ENCODE assay signal across 21 mouse cellular contexts in the genomic region with DNA sequence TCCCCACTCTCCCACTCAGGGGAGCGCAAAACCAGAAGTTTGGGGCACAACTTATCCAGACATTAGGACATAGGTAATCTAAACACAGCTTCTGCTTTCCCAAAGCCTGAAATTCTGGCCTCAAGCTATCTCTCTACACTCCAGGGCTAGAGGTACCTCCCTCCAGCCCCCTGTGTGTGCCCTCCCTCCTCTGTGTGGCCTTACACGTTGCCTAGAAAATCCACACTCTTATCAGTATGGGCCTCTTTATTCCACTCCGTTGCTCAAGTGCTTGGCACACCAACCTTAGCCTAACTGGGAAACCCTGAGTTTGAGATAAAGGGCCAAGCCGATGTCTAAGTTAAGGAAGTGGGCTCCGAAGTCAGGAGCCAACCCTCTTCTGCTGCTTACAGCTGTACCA. TPM values are rescaled to one million over a fixed set of nuclear protein-coding genes. Genes with fewer than 3 reads are reported as not detected.
DNase-seq lines count a peak whose midpoint lies in the region; ATAC-seq and TF ChIP-seq lines count a peak whose summit lies in the region.
"Had no signal": no experiment of that assay in that cellular context is flagged by ENCODE, and none has a peak within 500 bp of the region (broad histone marks: within the 10 kb centered on the region; RNA-seq: fewer than 3 reads in every experiment).

No protein-coding gene starts in this region.

- WGBS in hindbrain, embryonic 10.5 days: 7% methylated on average over 5 of the region's 5 CpGs
- WGBS in hindbrain, embryonic 16.5 days: 11% methylated on average over 5 of the region's 5 CpGs
- WGBS in lung, embryonic 16.5 days: 7% methylated on average over 5 of the region's 5 CpGs
- 8% methylated on average over 5 of the region's 5 CpGs for WGBS in lung, adult 2 months
- WGBS in stomach, embryonic 14.5 days: 12% methylated on average over 5 of the region's 5 CpGs
- WGBS in stomach, postnatal 0 days: 14% methylated on average over 5 of the region's 5 CpGs

- H3K27me3 ChIP-seq in hindbrain, embryonic 10.5 days (ENCODE audit: insufficient read depth, poor library complexity, severe bottlenecking): peaks cover 89% of the 10 kb centered on the region
- H3K27me3 ChIP-seq in hindbrain, embryonic 16.5 days (replicated peaks; ENCODE audit: control insufficient read depth, insufficient read depth, low read length): peaks cover 47% of the 10 kb centered on the region
- H3K27me3 ChIP-seq in lung, embryonic 16.5 days (ENCODE audit: control insufficient read depth, insufficient read depth, low read depth, low read length): peaks cover 70% of the 10 kb centered on the region
- peaks cover 47% of the 10 kb centered on the region for H3K27me3 ChIP-seq in stomach, embryonic 14.5 days (ENCODE audit: control insufficient read depth, insufficient read depth, low read length)
- peaks cover 17% of the 10 kb centered on the region for H3K27me3 ChIP-seq in stomach, postnatal 0 days (ENCODE audit: control insufficient read depth, insufficient read depth, low read length)

- no peak overlapping the region for H3K9ac ChIP-seq in hindbrain, embryonic 16.5 days (ENCODE audit: low read depth, low read length)
- no peak overlapping the region for H3K9ac ChIP-seq in lung, embryonic 16.5 days (ENCODE audit: low read length)
- no peak overlapping the region for H3K9ac ChIP-seq in stomach, embryonic 14.5 days (replicated peaks; ENCODE audit: low read depth, low read length)
- H3K9ac ChIP-seq in stomach, postnatal 0 days (ENCODE audit: low read length): no peak overlapping the region
- H3K9ac ChIP-seq: forebrain, embryonic 13.5 days; hindbrain, embryonic 15.5 days had no signal

- no peaks in the 10 kb centered on the region for H3K36me3 ChIP-seq in hindbrain, embryonic 10.5 days
- no peaks in the 10 kb centered on the region for H3K36me3 ChIP-seq in hindbrain, embryonic 16.5 days (ENCODE audit: control insufficient read depth, insufficient read depth, low read length)
- no peaks in the 10 kb centered on the region for H3K36me3 ChIP-seq in lung, embryonic 16.5 days (ENCODE audit: control insufficient read depth, insufficient read depth, low read length)
- H3K36me3 ChIP-seq in stomach, embryonic 14.5 days (ENCODE audit: control insufficient read depth, insufficient read depth, low read length): no peaks in the 10 kb centered on the region
- H3K36me3 ChIP-seq in stomach, postnatal 0 days (ENCODE audit: control insufficient read depth, insufficient read depth, low read length): no peaks in the 10 kb centered on the region
- H3K36me3 ChIP-seq: embryonic facial prominence, embryonic 10.5 days; hindbrain, embryonic 15.5 days had no signal

- no peak for TF ChIP-seq EP300 in stomach, postnatal 0 days (optimal IDR thresholded peaks at IDR 0.05)

- TF ChIP-seq CTCF in lung, adult 2 months (IDR thresholded peaks at IDR 0.05; ENCODE audit: insufficient read depth, low read length): no peak
- no peak for TF ChIP-seq CTCF in stomach, postnatal 0 days (IDR thresholded peaks at IDR 0.05; ENCODE audit: low read depth)

- TF ChIP-seq POLR2A in lung, adult 2 months (IDR thresholded peaks at IDR 0.05; ENCODE audit: borderline replicate concordance, extremely low read depth, low read depth, low read length): no peak

- no peaks in the 10 kb centered on the region for H3K9me3 ChIP-seq in hindbrain, embryonic 10.5 days
- H3K9me3 ChIP-seq in hindbrain, embryonic 16.5 days (ENCODE audit: control insufficient read depth, low read length): no peaks in the 10 kb centered on the region
- no peaks in the 10 kb centered on the region for H3K9me3 ChIP-seq in lung, embryonic 16.5 days (ENCODE audit: control insufficient read depth, low read length)
- no peaks in the 10 kb centered on the region for H3K9me3 ChIP-seq in stomach, embryonic 14.5 days (ENCODE audit: control insufficient read depth, low read depth, low read length)
- H3K9me3 ChIP-seq in stomach, postnatal 0 days (ENCODE audit: control insufficient read depth, low read length): no peaks in the 10 kb centered on the region
- H3K9me3 ChIP-seq: embryonic facial prominence, embryonic 10.5 days; forebrain, embryonic 13.5 days; hindbrain, embryonic 15.5 days had no signal

- no peak overlapping the region for H3K4me2 ChIP-seq in hindbrain, embryonic 16.5 days (ENCODE audit: low read length)
- no peak overlapping the region for H3K4me2 ChIP-seq in lung, embryonic 16.5 days (ENCODE audit: low read depth, low read length)
- no peak overlapping the region for H3K4me2 ChIP-seq in stomach, embryonic 14.5 days (replicated peaks; ENCODE audit: low read depth, low read length)
- H3K4me2 ChIP-seq in stomach, postnatal 0 days (replicated peaks; ENCODE audit: low read depth): no peak overlapping the region
- H3K4me2 ChIP-seq: forebrain, embryonic 13.5 days; hindbrain, embryonic 15.5 days had no signal

- peaks cover 35% of the 10 kb centered on the region for H3K4me1 ChIP-seq in hindbrain, embryonic 10.5 days (replicated peaks)
- H3K4me1 ChIP-seq in hindbrain, embryonic 16.5 days (ENCODE audit: control insufficient read depth, insufficient read depth, low read depth, low read length): peaks cover 17% of the 10 kb centered on the region
- H3K4me1 ChIP-seq in lung, embryonic 16.5 days (replicated peaks; ENCODE audit: control insufficient read depth, insufficient read depth, low read length): peaks cover 10% of the 10 kb centered on the region; the same call in 1 of the 2 replicates
- H3K4me1 ChIP-seq in lung, adult 2 months (ENCODE audit: control insufficient read depth, insufficient read depth, low read length): no peaks in the 10 kb centered on the region
- H3K4me1 ChIP-seq in stomach, embryonic 14.5 days (ENCODE audit: control insufficient read depth, insufficient read depth, low read length): peaks cover 5% of the 10 kb centered on the region; the same call in 1 of the 2 replicates
- no peaks in the 10 kb centered on the region; the same call in 1 of the 2 replicates for H3K4me1 ChIP-seq in stomach, postnatal 0 days (replicated peaks; ENCODE audit: control insufficient read depth, insufficient read depth)

- no peak overlapping the region for H3K4me3 ChIP-seq in hindbrain, embryonic 10.5 days
- no peak overlapping the region for H3K4me3 ChIP-seq in hindbrain, embryonic 16.5 days (ENCODE audit: low read length)
- no peak overlapping the region for H3K4me3 ChIP-seq in lung, embryonic 16.5 days (ENCODE audit: low read length)
- H3K4me3 ChIP-seq in lung, adult 2 months (replicated peaks; ENCODE audit: extremely low read depth, low read depth, low read length): no peak overlapping the region
- no peak overlapping the region for H3K4me3 ChIP-seq in stomach, embryonic 14.5 days (ENCODE audit: low read depth, low read length)
- no peak overlapping the region for H3K4me3 ChIP-seq in stomach, postnatal 0 days (ENCODE audit: low read depth, low read length)
- H3K4me3 ChIP-seq: embryonic facial prominence, embryonic 10.5 days; forebrain, embryonic 13.5 days; gastrocnemius, adult 2 months; hindbrain, embryonic 15.5 days had no signal

- ATAC-seq in hindbrain, embryonic 16.5 days: no peak
- peak; percentile 82 for ATAC-seq in lung, embryonic 16.5 days (ENCODE audit: low read depth)
- ATAC-seq in stomach, embryonic 14.5 days (ENCODE audit: insufficient number of reproducible peaks, insufficient read depth, low FRiP score, low read depth): peak; percentile 50; the same call in 1 of the 2 replicates
- no peak for ATAC-seq in stomach, postnatal 0 days (ENCODE audit: low FRiP score, low TSS enrichment)
- ATAC-seq: forebrain, embryonic 13.5 days; inflammation-experienced regulatory T-cells, adult 6 months had no signal

- DNase-seq in hindbrain, embryonic 10.5 days (ENCODE audit: low spot score): peak; percentile 10
- no peak for DNase-seq in lung, adult 2 months
- DNase-seq in stomach, postnatal 0 days (ENCODE audit: low spot score): no peak
- DNase-seq: adrenal gland, adult 2 months; adrenal gland, postnatal 25 days; cerebellum, adult 18-20 months; cerebellum, adult 9-11 months; cerebellum, postnatal 36 days; gastrocnemius, adult 2 months; gastrocnemius, postnatal 25 days; heart, postnatal 10 days; heart, postnatal 4 days had no signal

- no peak overlapping the region for H3K27ac ChIP-seq in hindbrain, embryonic 10.5 days
- no peak overlapping the region for H3K27ac ChIP-seq in hindbrain, embryonic 16.5 days (ENCODE audit: low read depth, low read length)
- no peak overlapping the region for H3K27ac ChIP-seq in lung, embryonic 16.5 days (ENCODE audit: low read length)
- no peak overlapping the region for H3K27ac ChIP-seq in stomach, embryonic 14.5 days (ENCODE audit: low read length)
- no peak overlapping the region for H3K27ac ChIP-seq in stomach, postnatal 0 days (replicated peaks)
- H3K27ac ChIP-seq: embryonic facial prominence, embryonic 10.5 days; forebrain, embryonic 13.5 days; gastrocnemius, adult 2 months; hindbrain, embryonic 15.5 days had no signal

RNA-seq across cellular contexts. Expression of gene Sox14, which starts 2.6 kb away (rescaled TPM):
- polyA plus RNA-seq in hindbrain, embryonic 10.5 days (2016; fragmentation: Nextera tagmentation; extraction: Ambion mirVana): 1.4 and 3.3 TPM in 2 replicates
- 10.0 and 12.6 TPM in 2 replicates for polyA plus RNA-seq in hindbrain, embryonic 16.5 days (2015; fragmentation: Nextera tagmentation; extraction: Ambion mirVana)
- not detected in 2 replicates for polyA plus RNA-seq in lung, embryonic 16.5 days (2015; fragmentation: Nextera tagmentation; extraction: Ambion mirVana)
- polyA plus RNA-seq in lung, adult 2 months (2012; rRNA removed): not detected in 2 replicates
- polyA plus RNA-seq in stomach, embryonic 14.5 days (2014; fragmentation: Nextera tagmentation; extraction: Ambion mirVana): not detected in 2 replicates
- polyA plus RNA-seq in stomach, postnatal 0 days (2015; fragmentation: Nextera tagmentation; extraction: Ambion mirVana): not detected in 2 replicates
- polyA plus RNA-seq: adrenal gland, adult 2 months; embryonic facial prominence, embryonic 14.5 days; heart, embryonic 14.5 days; inflammation-experienced regulatory T-cells, adult 6 months had no signal

Comparison
In these comparisons a context has a peak if more than half of its experiments do, and no peak if none do; other contexts are left out.
1. ATAC-seq: peak in lung, embryonic 16.5 days (single experiment) and stomach, embryonic 14.5 days (single experiment); none in hindbrain, embryonic 16.5 days (single experiment) and stomach, postnatal 0 days (single experiment).